Mouse (Mus musculus): ENCODE measurements around the gene Alcam. TPM values are rescaled to one million over a fixed set of nuclear protein-coding genes. Genes with fewer than 3 reads are reported as not detected.

The Alcam gene
- polyA plus RNA-seq, 1 experiment = 27.7 TPM

DNA sequence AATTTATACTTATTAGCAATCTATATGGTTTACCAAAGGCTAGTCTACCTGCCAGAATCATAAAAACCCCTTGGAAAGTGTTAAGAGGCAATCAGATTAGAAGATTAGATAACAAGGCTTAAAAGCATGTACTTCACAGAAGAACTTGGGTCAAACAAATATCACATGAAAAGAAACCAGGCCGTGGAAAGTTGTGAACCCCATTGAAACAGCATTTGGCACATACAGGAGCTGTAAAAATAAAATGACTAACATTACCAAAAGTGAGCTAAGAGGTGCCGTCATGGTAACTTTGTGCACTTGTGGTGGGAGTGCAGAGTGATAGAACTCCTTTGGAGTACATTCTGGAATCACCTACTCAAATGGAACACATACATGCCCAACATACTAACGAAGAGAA is 18.8 kb upstream of the Alcam start:
- no peaks in the 10 kb centered on the region for H3K79me3 ChIP-seq (ENCODE audit: low read depth)
- no peak overlapping the region for H3K4me3 ChIP-seq (ENCODE audit: insufficient read depth, poor library complexity, severe bottlenecking)
- H3K79me2 ChIP-seq (ENCODE audit: control insufficient read depth, insufficient read depth) = no peaks in the 10 kb centered on the region
- TF ChIP-seq CEBPB (IDR thresholded peaks at IDR 0.05; ENCODE audit: low read depth) (no peak), MYOG (IDR thresholded peaks at IDR 0.05; ENCODE audit: control insufficient read depth, extremely low read depth, insufficient read length) (no peak), MYOD1 (IDR thresholded peaks at IDR 0.05; ENCODE audit: control insufficient read depth, insufficient read length, low read depth) (no peak), MAX (IDR thresholded peaks at IDR 0.05) (no peak), CTCF (IDR thresholded peaks at IDR 0.05; ENCODE audit: control insufficient read depth, insufficient read depth, insufficient read length) (no peak), USF1 (IDR thresholded peaks at IDR 0.05; ENCODE audit: low read depth) (no peak), FOSL1 (IDR thresholded peaks at IDR 0.05; ENCODE audit: insufficient read depth, low read length, poor library complexity, severe bottlenecking) (no peak)
- H3K27me3 ChIP-seq (ENCODE audit: control insufficient read depth, insufficient read depth, insufficient read length) = no peaks in the 10 kb centered on the region
- H3K36me3 ChIP-seq (ENCODE audit: control insufficient read depth, insufficient read depth) = no peaks in the 10 kb centered on the region
- H3ac ChIP-seq (ENCODE audit: control insufficient read depth, insufficient read length, low read depth) = no peak overlapping the region

DNA sequence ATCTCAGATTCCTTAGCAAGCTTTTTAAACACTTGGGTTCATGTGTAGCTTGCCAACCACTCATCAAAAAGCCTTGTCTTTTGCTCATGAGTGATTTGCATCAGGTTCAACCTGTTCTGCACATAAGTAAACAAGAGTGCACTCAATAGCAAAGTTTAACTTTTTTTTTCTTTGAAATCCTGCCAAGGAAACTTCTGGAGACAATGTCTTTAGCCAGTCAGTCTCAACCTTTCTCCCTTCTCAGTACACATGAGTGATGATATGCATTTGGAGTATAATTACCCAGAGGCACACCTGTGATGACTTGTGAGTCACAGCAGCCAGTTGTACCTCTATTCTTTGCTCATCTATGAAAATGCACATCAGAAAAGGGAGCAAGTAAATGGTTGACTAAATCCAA is 18.2 kb upstream of the Alcam start:
- Histone ChIP-seq H3K36me3 (ENCODE audit: control insufficient read depth, insufficient read depth) (no peaks in the 10 kb centered on the region), H3K4me3 (ENCODE audit: insufficient read depth, poor library complexity, severe bottlenecking) (no peak overlapping the region), H3ac (ENCODE audit: control insufficient read depth, insufficient read length, low read depth) (no peak overlapping the region), H3K79me3 (ENCODE audit: low read depth) (no peaks in the 10 kb centered on the region), H3K27me3 (ENCODE audit: control insufficient read depth, insufficient read depth, insufficient read length) (no peaks in the 10 kb centered on the region), H3K79me2 (ENCODE audit: control insufficient read depth, insufficient read depth) (no peaks in the 10 kb centered on the region)
- TF ChIP-seq CTCF (IDR thresholded peaks at IDR 0.05; ENCODE audit: control insufficient read depth, insufficient read depth, insufficient read length) (no peak), CEBPB (IDR thresholded peaks at IDR 0.05; ENCODE audit: low read depth) (no peak), MAX (IDR thresholded peaks at IDR 0.05) (no peak), USF1 (IDR thresholded peaks at IDR 0.05; ENCODE audit: low read depth) (no peak), MYOG (IDR thresholded peaks at IDR 0.05; ENCODE audit: control insufficient read depth, extremely low read depth, insufficient read length) (no peak), MYOD1 (IDR thresholded peaks at IDR 0.05; ENCODE audit: control insufficient read depth, insufficient read length, low read depth) (no peak), FOSL1 (IDR thresholded peaks at IDR 0.05; ENCODE audit: insufficient read depth, low read length, poor library complexity, severe bottlenecking) (no peak)

DNA sequence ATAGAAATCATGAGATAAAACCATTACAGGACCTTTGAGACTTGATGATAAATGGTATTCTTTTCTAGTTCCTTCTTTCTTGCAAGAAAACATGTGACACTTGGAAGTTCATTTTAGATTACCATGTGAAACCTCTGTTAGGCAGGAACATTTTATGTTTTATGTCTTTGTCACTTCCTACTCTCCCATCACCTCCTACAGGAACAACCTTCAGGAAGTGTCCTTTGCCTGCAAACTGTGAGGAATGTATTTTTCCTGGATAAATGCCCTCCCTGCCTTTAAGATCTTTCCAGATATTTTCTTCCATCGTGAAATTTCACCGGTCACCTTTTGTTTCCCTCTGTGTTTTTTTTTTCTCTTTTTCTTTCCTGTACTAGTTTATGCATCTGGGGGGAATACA is 17.0 kb upstream of the Alcam start:
- H3K4me3 ChIP-seq (ENCODE audit: insufficient read depth, poor library complexity, severe bottlenecking) = no peak overlapping the region
- TF ChIP-seq MYOD1 (IDR thresholded peaks at IDR 0.05; ENCODE audit: control insufficient read depth, insufficient read length, low read depth) (no peak), MYOG (IDR thresholded peaks at IDR 0.05; ENCODE audit: control insufficient read depth, extremely low read depth, insufficient read length) (no peak), FOSL1 (IDR thresholded peaks at IDR 0.05; ENCODE audit: insufficient read depth, low read length, poor library complexity, severe bottlenecking) (no peak), MAX (IDR thresholded peaks at IDR 0.05) (no peak), CEBPB (IDR thresholded peaks at IDR 0.05; ENCODE audit: low read depth) (no peak), CTCF (IDR thresholded peaks at IDR 0.05; ENCODE audit: control insufficient read depth, insufficient read depth, insufficient read length) (no peak), USF1 (IDR thresholded peaks at IDR 0.05; ENCODE audit: low read depth) (no peak)
- no peaks in the 10 kb centered on the region for H3K27me3 ChIP-seq (ENCODE audit: control insufficient read depth, insufficient read depth, insufficient read length)
- no peaks in the 10 kb centered on the region for H3K36me3 ChIP-seq (ENCODE audit: control insufficient read depth, insufficient read depth)
- H3K79me3 ChIP-seq (ENCODE audit: low read depth) = no peaks in the 10 kb centered on the region
- no peaks in the 10 kb centered on the region for H3K79me2 ChIP-seq (ENCODE audit: control insufficient read depth, insufficient read depth)
- no peak overlapping the region for H3ac ChIP-seq (ENCODE audit: control insufficient read depth, insufficient read length, low read depth)

GRCm38 (mm10) chr16:52470226-52470625 is 16.4 kb upstream of the Alcam start:
- no peak overlapping the region for H3ac ChIP-seq (ENCODE audit: control insufficient read depth, insufficient read length, low read depth)
- H3K4me3 ChIP-seq (ENCODE audit: insufficient read depth, poor library complexity, severe bottlenecking) = no peak overlapping the region
- H3K27me3 ChIP-seq (ENCODE audit: control insufficient read depth, insufficient read depth, insufficient read length) = no peaks in the 10 kb centered on the region
- TF ChIP-seq MYOG (IDR thresholded peaks at IDR 0.05; ENCODE audit: control insufficient read depth, extremely low read depth, insufficient read length) (no peak), CTCF (IDR thresholded peaks at IDR 0.05; ENCODE audit: control insufficient read depth, insufficient read depth, insufficient read length) (no peak), FOSL1 (IDR thresholded peaks at IDR 0.05; ENCODE audit: insufficient read depth, low read length, poor library complexity, severe bottlenecking) (no peak), USF1 (IDR thresholded peaks at IDR 0.05; ENCODE audit: low read depth) (no peak), MYOD1 (IDR thresholded peaks at IDR 0.05; ENCODE audit: control insufficient read depth, insufficient read length, low read depth) (no peak), MAX (IDR thresholded peaks at IDR 0.05) (peak; percentile 54), CEBPB (IDR thresholded peaks at IDR 0.05; ENCODE audit: low read depth) (peak; percentile 47)
- H3K79me3 ChIP-seq (ENCODE audit: low read depth) = no peaks in the 10 kb centered on the region
- H3K79me2 ChIP-seq (ENCODE audit: control insufficient read depth, insufficient read depth) = no peaks in the 10 kb centered on the region
- no peaks in the 10 kb centered on the region for H3K36me3 ChIP-seq (ENCODE audit: control insufficient read depth, insufficient read depth)

DNA sequence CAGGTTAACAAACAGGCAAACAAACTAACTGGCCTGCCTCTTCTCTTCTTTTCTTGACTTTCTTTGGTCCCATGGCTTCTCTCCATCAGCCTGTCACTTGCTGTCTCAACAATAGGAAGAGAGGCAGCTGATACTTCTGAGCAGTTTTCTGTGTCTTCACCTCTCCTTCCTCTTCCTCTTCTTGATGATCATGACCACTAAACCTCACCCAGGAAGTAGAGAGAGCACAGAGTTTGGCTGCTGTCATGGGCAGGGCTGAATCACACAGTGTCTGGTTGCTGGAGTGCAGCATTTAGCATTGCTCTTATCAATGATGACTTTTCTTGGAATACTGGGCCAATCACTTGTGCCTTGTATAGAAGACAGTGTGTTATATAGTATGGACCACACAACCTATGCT is 14.6 kb upstream of the Alcam start:
- TF ChIP-seq CEBPB (IDR thresholded peaks at IDR 0.05; ENCODE audit: low read depth) = no peak
- no peak for TF ChIP-seq MYOG (IDR thresholded peaks at IDR 0.05; ENCODE audit: control insufficient read depth, extremely low read depth, insufficient read length)
- no peak for TF ChIP-seq USF1 (IDR thresholded peaks at IDR 0.05; ENCODE audit: low read depth)
- TF ChIP-seq MYOD1 (IDR thresholded peaks at IDR 0.05; ENCODE audit: control insufficient read depth, insufficient read length, low read depth) = no peak
- TF ChIP-seq CTCF (IDR thresholded peaks at IDR 0.05; ENCODE audit: control insufficient read depth, insufficient read depth, insufficient read length) = no peak
- no peak for TF ChIP-seq MAX (IDR thresholded peaks at IDR 0.05)
- TF ChIP-seq FOSL1 (IDR thresholded peaks at IDR 0.05; ENCODE audit: insufficient read depth, low read length, poor library complexity, severe bottlenecking) = no peak
- Histone ChIP-seq H3K36me3 (ENCODE audit: control insufficient read depth, insufficient read depth) (no peaks in the 10 kb centered on the region), H3ac (ENCODE audit: control insufficient read depth, insufficient read length, low read depth) (no peak overlapping the region)

GRCm38 (mm10) chr16:52466770-52467169 is 12.9 kb upstream of the Alcam start:
- Histone ChIP-seq H3ac (ENCODE audit: control insufficient read depth, insufficient read length, low read depth) (no peak overlapping the region), H3K4me3 (ENCODE audit: insufficient read depth, poor library complexity, severe bottlenecking) (no peak overlapping the region), H3K36me3 (ENCODE audit: control insufficient read depth, insufficient read depth) (no peaks in the 10 kb centered on the region), H3K79me2 (ENCODE audit: control insufficient read depth, insufficient read depth) (no peaks in the 10 kb centered on the region), H3K79me3 (ENCODE audit: low read depth) (no peaks in the 10 kb centered on the region), H3K27me3 (ENCODE audit: control insufficient read depth, insufficient read depth, insufficient read length) (no peaks in the 10 kb centered on the region)
- TF ChIP-seq USF1 (IDR thresholded peaks at IDR 0.05; ENCODE audit: low read depth) (no peak), FOSL1 (IDR thresholded peaks at IDR 0.05; ENCODE audit: insufficient read depth, low read length, poor library complexity, severe bottlenecking) (no peak)

More for the DNA sequence above, 14.6 kb upstream of the Alcam start:
- Histone ChIP-seq H3K79me3 (ENCODE audit: low read depth) (no peaks in the 10 kb centered on the region), H3K27me3 (ENCODE audit: control insufficient read depth, insufficient read depth, insufficient read length) (no peaks in the 10 kb centered on the region), H3K79me2 (ENCODE audit: control insufficient read depth, insufficient read depth) (no peaks in the 10 kb centered on the region), H3K4me3 (ENCODE audit: insufficient read depth, poor library complexity, severe bottlenecking) (no peak overlapping the region)

All from C2C12 (cell line).